Mouse (Mus musculus): ENCODE measurements around the gene Kit. TPM values are rescaled to one million over a fixed set of nuclear protein-coding genes. Genes with fewer than 3 reads are reported as not detected.

Gene Kit
- polyA plus RNA-seq, 1 experiment, result not detected

DNA sequence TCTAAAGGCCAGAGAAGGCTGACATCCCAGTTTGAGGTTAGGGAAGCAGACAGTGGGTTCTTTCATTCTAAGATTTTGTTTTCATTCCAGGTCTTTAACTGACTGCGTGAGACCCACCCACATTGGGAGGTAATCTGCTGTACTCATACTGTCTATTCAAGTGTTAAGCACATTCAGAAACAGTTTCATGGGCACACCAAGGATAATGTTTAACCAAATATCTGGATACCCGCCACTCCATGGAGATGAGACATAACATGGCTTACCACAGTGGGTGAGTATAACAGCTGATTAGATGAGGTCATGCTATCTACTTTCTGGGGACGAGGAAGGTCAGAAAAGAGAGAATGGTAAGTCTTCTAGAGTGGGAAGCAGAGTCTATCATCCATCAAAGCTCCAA, 101.3 kb downstream of the Kit start:
- Histone ChIP-seq H3ac (ENCODE audit: control insufficient read depth, insufficient read length, low read depth) (no peak overlapping the region), H3K79me3 (ENCODE audit: low read depth) (no peaks in the 10 kb centered on the region), H3K36me3 (ENCODE audit: control insufficient read depth, insufficient read depth) (no peaks in the 10 kb centered on the region), H3K79me2 (ENCODE audit: control insufficient read depth, insufficient read depth) (no peaks in the 10 kb centered on the region), H3K4me3 (ENCODE audit: insufficient read depth, poor library complexity, severe bottlenecking) (no peak overlapping the region), H3K27me3 (ENCODE audit: control insufficient read depth, insufficient read depth, insufficient read length) (no peaks in the 10 kb centered on the region)
- TF ChIP-seq MYOG (IDR thresholded peaks at IDR 0.05; ENCODE audit: control insufficient read depth, extremely low read depth, insufficient read length), result no peak
- TF ChIP-seq CEBPB (IDR thresholded peaks at IDR 0.05; ENCODE audit: low read depth), result no peak
- no peak for TF ChIP-seq MYOD1 (IDR thresholded peaks at IDR 0.05; ENCODE audit: control insufficient read depth, insufficient read length, low read depth)
- TF ChIP-seq FOSL1 (IDR thresholded peaks at IDR 0.05; ENCODE audit: insufficient read depth, low read length, poor library complexity, severe bottlenecking), result no peak
- no peak for TF ChIP-seq USF1 (IDR thresholded peaks at IDR 0.05; ENCODE audit: low read depth)
- no peak for TF ChIP-seq CTCF (IDR thresholded peaks at IDR 0.05; ENCODE audit: control insufficient read depth, insufficient read depth, insufficient read length)
- no peak for TF ChIP-seq MAX (IDR thresholded peaks at IDR 0.05)

DNA sequence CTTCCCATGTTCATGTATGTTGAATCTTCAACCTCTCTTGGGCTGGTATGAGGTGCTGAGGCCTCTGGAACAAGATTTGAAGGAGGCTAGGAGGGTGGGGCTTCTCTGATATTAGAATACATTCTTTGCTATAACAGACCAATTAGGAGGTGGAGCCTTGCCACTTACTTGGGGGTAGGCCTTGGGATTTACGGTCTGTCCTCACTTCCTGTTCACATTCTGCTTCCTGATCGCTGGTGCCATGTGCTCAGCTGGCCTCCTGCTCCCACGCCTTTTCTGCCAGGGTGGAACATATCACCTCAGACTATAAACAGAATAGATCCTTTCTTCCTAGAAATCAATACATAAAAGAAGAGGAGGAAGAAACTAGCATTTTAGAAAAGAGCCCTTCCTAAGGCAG, 105.2 kb downstream of the Kit start:
- Histone ChIP-seq H3K4me3 (ENCODE audit: insufficient read depth, poor library complexity, severe bottlenecking) (no peak overlapping the region), H3K36me3 (ENCODE audit: control insufficient read depth, insufficient read depth) (no peaks in the 10 kb centered on the region), H3K79me3 (ENCODE audit: low read depth) (no peaks in the 10 kb centered on the region), H3K27me3 (ENCODE audit: control insufficient read depth, insufficient read depth, insufficient read length) (peaks cover 7% of the 10 kb centered on the region), H3K79me2 (ENCODE audit: control insufficient read depth, insufficient read depth) (no peaks in the 10 kb centered on the region), H3ac (ENCODE audit: control insufficient read depth, insufficient read length, low read depth) (no peak overlapping the region)
- TF ChIP-seq CEBPB (IDR thresholded peaks at IDR 0.05; ENCODE audit: low read depth), result no peak
- TF ChIP-seq FOSL1 (IDR thresholded peaks at IDR 0.05; ENCODE audit: insufficient read depth, low read length, poor library complexity, severe bottlenecking), result no peak
- TF ChIP-seq CTCF (IDR thresholded peaks at IDR 0.05; ENCODE audit: control insufficient read depth, insufficient read depth, insufficient read length), result no peak
- TF ChIP-seq MAX (IDR thresholded peaks at IDR 0.05), result no peak
- no peak for TF ChIP-seq MYOG (IDR thresholded peaks at IDR 0.05; ENCODE audit: control insufficient read depth, extremely low read depth, insufficient read length)
- TF ChIP-seq USF1 (IDR thresholded peaks at IDR 0.05; ENCODE audit: low read depth), result no peak
- TF ChIP-seq MYOD1 (IDR thresholded peaks at IDR 0.05; ENCODE audit: control insufficient read depth, insufficient read length, low read depth), result no peak

DNA sequence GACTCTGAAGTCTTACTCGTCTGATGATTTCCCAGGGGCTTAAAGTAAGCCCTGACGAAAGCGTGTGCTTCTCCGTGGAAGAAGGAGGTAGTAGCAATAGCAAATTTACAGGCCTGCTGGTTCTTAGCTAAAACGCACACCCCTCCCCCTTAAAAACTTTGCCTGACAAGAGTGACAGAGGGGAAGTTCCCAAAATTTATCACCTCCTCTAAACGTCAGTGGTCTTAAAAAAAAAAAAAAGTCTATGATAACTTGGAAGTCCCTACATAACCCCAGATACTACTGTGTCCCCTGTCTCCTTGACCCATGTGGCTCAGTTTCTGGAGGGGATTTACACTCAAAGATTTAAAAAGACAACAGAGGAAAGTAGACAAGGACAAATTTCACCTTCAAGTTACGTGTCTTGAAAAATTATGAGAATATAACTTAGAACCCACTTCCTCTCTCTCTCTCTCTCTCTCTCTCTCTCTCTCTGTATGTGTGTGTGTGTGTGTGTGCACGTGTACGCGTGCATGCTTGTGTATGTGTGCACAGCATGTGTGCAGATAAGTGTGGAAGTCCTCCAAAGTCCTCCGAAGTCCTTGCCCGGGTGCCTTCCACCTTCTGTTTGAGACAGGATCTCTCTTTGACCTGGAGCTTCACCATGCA, 120.6 kb downstream of the Kit start:
- no peaks in the 10 kb centered on the region for H3K27me3 ChIP-seq (ENCODE audit: control insufficient read depth, insufficient read depth, insufficient read length)
- TF ChIP-seq USF1 (IDR thresholded peaks at IDR 0.05; ENCODE audit: low read depth) (no peak), FOSL1 (IDR thresholded peaks at IDR 0.05; ENCODE audit: insufficient read depth, low read length, poor library complexity, severe bottlenecking) (no peak), CEBPB (IDR thresholded peaks at IDR 0.05; ENCODE audit: low read depth) (no peak), MYOD1 (IDR thresholded peaks at IDR 0.05; ENCODE audit: control insufficient read depth, insufficient read length, low read depth) (no peak), MAX (IDR thresholded peaks at IDR 0.05) (no peak), MYOG (IDR thresholded peaks at IDR 0.05; ENCODE audit: control insufficient read depth, extremely low read depth, insufficient read length) (no peak), CTCF (IDR thresholded peaks at IDR 0.05; ENCODE audit: control insufficient read depth, insufficient read depth, insufficient read length) (no peak)
- H3K79me2 ChIP-seq (ENCODE audit: control insufficient read depth, insufficient read depth), result no peaks in the 10 kb centered on the region
- H3K79me3 ChIP-seq (ENCODE audit: low read depth), result no peaks in the 10 kb centered on the region
- no peak overlapping the region for H3ac ChIP-seq (ENCODE audit: control insufficient read depth, insufficient read length, low read depth)
- H3K4me3 ChIP-seq (ENCODE audit: insufficient read depth, poor library complexity, severe bottlenecking), result no peak overlapping the region
- H3K36me3 ChIP-seq (ENCODE audit: control insufficient read depth, insufficient read depth), result no peaks in the 10 kb centered on the region

DNA sequence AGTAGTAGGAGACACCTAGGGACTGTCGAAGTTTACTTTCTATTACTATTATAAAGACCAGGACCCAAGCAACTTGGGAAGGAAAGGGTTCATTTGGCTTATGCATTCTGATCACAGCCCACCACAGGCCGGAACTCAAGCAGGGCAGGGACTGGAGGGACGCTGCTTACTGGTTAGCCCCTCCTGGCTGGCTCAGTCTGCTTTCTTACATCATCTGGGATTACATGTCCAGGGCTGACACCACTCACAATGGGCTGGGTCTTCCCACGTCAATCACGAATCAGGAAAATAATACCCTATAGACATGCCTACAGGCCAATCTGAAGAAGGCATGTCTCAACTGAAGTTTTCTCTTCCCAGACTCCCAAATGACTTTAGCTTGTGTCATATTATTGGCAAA, 122.2 kb downstream of the Kit start:
- H3K4me3 ChIP-seq (ENCODE audit: insufficient read depth, poor library complexity, severe bottlenecking), result no peak overlapping the region
- no peaks in the 10 kb centered on the region for H3K79me3 ChIP-seq (ENCODE audit: low read depth)
- no peaks in the 10 kb centered on the region for H3K79me2 ChIP-seq (ENCODE audit: control insufficient read depth, insufficient read depth)
- TF ChIP-seq FOSL1 (IDR thresholded peaks at IDR 0.05; ENCODE audit: insufficient read depth, low read length, poor library complexity, severe bottlenecking) (no peak), CTCF (IDR thresholded peaks at IDR 0.05; ENCODE audit: control insufficient read depth, insufficient read depth, insufficient read length) (no peak), MAX (IDR thresholded peaks at IDR 0.05) (no peak), CEBPB (IDR thresholded peaks at IDR 0.05; ENCODE audit: low read depth) (no peak), MYOG (IDR thresholded peaks at IDR 0.05; ENCODE audit: control insufficient read depth, extremely low read depth, insufficient read length) (no peak), MYOD1 (IDR thresholded peaks at IDR 0.05; ENCODE audit: control insufficient read depth, insufficient read length, low read depth) (no peak), USF1 (IDR thresholded peaks at IDR 0.05; ENCODE audit: low read depth) (no peak)
- no peak overlapping the region for H3ac ChIP-seq (ENCODE audit: control insufficient read depth, insufficient read length, low read depth)
- H3K27me3 ChIP-seq (ENCODE audit: control insufficient read depth, insufficient read depth, insufficient read length), result no peaks in the 10 kb centered on the region
- no peaks in the 10 kb centered on the region for H3K36me3 ChIP-seq (ENCODE audit: control insufficient read depth, insufficient read depth)

DNA sequence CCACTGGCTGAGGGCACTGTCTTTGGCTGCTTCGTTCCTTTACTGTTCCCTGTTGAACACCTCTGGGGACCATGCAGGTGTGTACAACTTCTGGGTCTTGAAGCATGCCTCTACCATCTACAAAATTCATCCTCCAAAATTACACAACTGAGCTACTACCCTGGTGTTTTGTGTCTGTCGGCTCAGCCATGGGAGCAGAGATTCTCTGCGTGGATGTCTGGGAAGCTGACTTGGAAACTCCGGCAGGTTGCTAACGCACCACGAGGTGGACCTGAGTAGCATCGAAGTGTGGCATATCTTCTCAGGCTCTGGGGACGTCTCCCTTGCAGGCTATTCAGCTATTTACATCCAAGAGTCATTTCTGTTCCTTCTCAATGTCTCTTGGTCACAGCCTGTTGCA, 123.8 kb downstream of the Kit start:
- TF ChIP-seq MYOD1 (IDR thresholded peaks at IDR 0.05; ENCODE audit: control insufficient read depth, insufficient read length, low read depth), result no peak
- TF ChIP-seq MYOG (IDR thresholded peaks at IDR 0.05; ENCODE audit: control insufficient read depth, extremely low read depth, insufficient read length), result no peak
- no peak for TF ChIP-seq USF1 (IDR thresholded peaks at IDR 0.05; ENCODE audit: low read depth)
- TF ChIP-seq CEBPB (IDR thresholded peaks at IDR 0.05; ENCODE audit: low read depth), result no peak
- no peak for TF ChIP-seq FOSL1 (IDR thresholded peaks at IDR 0.05; ENCODE audit: insufficient read depth, low read length, poor library complexity, severe bottlenecking)
- TF ChIP-seq MAX (IDR thresholded peaks at IDR 0.05), result no peak
- no peak for TF ChIP-seq CTCF (IDR thresholded peaks at IDR 0.05; ENCODE audit: control insufficient read depth, insufficient read depth, insufficient read length)
- Histone ChIP-seq H3K79me2 (ENCODE audit: control insufficient read depth, insufficient read depth) (no peaks in the 10 kb centered on the region), H3K27me3 (ENCODE audit: control insufficient read depth, insufficient read depth, insufficient read length) (no peaks in the 10 kb centered on the region), H3K36me3 (ENCODE audit: control insufficient read depth, insufficient read depth) (no peaks in the 10 kb centered on the region), H3K79me3 (ENCODE audit: low read depth) (no peaks in the 10 kb centered on the region), H3K4me3 (ENCODE audit: insufficient read depth, poor library complexity, severe bottlenecking) (no peak overlapping the region), H3ac (ENCODE audit: control insufficient read depth, insufficient read length, low read depth) (no peak overlapping the region)

Measured in C2C12 (cell line).